Mouse (Mus musculus): ENCODE measurements at regions not wholly inside any gene's neighbourhood (a gene's known extent, or its start where the extent isn't known, plus 50 kb on each side); places are given as distances from the start of the nearest gene placed in this dataset.

GRCm38 (mm10) chr5:33548800-33549199, 80.6 kb downstream of the Fam53a start:
- DNase-seq (ENCODE audit: low spot score), result no peak

DNA sequence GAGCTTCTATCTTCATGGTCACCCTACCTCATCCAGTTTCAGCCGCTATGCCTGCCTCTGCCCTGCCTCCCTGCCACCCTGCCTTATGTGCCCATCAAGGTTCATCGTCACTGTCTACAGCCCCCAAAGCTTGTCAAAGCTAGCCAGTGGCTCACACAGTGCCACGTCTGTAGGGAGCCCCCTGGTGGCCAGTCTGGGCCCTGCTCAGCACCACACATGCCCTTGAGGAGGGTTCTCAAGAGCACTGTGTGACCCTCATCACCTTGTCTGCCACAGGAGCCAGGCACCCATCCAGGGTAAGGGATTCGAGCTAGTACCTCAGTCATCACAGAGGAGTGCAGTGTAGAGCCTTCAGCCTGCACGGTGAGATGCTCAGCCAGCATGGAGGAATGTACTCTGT, 86.1 kb downstream of the Fam53a start:
- DNase-seq (ENCODE audit: low spot score), result peak; percentile 48

GRCm38 (mm10) chr5:33542643-33543042, 86.8 kb downstream of the Fam53a start:
- DNase-seq (ENCODE audit: low spot score), result no peak

GRCm38 (mm10) chr5:33542000-33542554, 87.4 kb downstream of the Fam53a start:
- no peak for DNase-seq (ENCODE audit: low spot score)

DNA sequence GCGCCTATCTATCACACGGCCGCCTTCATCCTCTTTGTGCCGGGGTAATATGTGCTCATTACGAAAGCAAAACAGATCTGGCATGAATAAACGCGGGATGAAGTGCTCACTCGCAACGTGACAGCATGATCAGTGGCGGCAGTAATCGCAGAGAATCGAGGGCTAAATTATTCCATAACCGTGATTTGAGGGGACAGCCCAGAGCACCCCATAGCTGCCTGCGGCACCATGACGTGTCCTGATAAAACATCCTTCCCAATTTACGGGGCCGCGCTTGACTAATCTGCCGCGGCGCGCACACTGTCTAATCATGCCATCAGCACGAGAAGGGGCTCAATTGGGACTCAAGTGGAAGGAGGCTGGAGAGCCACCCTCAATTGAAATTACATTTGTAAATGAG, 89.2 kb downstream of the Fam53a start:
- no peak for DNase-seq (ENCODE audit: low spot score)

DNA sequence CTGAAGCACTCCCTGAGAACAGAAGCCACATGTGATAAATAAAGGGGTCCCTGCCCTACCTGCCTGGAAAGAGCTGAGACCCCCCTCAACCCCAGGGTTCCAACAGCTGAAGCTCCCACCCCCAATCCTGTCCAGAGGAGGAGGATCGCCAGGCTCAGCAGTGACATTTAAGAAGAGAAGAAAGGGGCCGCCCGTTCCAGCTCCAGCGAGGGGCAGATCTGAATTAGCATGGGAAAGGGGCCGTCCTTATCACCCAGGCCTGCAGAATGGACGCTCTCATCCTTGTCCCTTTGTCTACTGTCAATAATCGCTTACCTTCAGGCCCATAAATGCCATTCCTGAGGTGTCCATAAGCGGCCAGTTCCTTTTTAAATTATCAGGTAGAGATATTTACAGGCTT, 92.0 kb downstream of the Fam53a start:
- DNase-seq (ENCODE audit: low spot score), result no peak

DNA sequence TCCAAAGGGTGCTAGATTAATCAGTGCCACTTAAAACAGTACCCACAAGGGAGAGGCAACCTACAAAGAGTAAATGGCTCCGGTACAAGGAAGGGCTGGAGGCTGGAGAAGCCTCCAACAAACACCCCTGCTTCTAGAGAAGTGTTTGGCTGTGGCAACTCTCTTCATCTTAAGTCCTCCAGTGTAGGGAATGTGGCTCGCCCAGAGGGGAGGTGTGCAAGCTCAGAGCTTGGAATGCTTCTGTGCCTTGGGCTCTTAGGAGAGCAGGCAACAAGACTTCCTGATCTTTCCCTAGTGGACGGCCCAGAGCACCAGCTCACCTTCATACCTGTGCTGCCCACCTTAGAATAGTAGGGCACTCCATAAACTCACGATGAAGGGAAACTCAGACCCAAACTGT, 92.4 kb downstream of the Fam53a start:
- no peak for DNase-seq (ENCODE audit: low spot score)

GRCm38 (mm10) chr5:33536261-33536660, 93.2 kb downstream of the Fam53a start:
- no peak for DNase-seq (ENCODE audit: low spot score)

DNA sequence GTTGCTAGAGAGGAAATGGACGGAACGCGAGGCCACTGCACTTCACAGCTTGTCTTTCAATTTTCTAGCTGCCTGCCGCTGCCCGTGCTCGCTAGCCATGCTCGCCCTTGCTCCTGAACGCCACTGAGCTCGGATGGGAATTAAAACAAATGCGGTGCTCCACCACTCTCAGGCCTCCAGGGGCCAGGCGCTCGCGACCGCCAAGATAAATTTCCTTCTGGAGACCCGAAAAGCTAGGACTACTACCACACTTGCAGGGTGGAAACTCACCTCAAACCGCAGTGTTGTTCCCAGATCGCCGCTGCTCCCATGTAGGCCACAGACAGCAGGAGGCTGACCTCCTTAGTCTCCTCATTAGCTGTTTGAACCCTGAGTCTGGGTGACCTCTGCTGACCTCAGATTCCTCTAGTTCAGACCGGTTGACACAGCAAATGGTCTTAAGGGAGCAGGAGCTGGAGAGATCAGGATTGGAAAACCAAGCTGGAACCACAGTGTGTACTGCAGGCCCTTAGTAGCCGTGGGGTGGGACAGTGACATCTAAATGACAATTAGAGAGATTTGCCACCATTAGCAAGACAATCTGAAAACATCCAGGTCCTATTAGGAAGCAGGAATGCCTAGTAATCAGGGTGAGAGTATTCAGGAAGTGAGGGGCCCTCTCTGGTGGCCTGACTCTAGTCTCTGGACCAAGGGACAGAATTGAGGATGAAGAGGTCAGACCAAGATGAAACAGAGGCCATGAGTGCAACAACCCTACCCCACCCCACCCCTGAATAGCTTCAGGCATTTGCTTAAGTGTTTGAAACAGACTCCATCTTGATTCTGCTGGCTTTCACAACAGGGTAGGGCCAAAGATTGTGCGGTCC, 94.1 kb downstream of the Fam53a start:
- no peak for DNase-seq (ENCODE audit: low spot score)

DNA sequence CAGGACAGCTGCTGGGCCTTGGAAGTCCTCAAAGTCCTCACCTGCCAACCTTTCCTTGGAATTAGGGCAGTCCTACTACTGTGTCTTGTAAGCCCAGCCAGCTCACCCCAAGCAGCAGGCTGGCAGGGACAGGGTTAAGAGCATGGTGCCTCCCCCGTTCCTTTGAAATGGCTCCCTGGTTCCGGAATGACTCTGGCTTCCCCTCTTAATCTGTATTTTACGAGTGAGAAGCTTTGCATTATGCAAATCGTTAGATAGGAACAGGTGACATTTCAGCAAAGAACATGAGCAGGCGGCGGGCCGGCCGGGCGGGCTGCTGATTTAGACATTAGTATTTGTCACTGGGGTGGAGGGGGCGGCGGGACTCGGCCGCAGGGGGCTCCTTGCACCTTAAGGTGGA, 95.1 kb downstream of the Fam53a start:
- no peak for DNase-seq (ENCODE audit: low spot score)

- no peak for DNase-seq (ENCODE audit: low spot score)
Observed at GRCm38 (mm10) chr5:33533185-33533584, 96.2 kb downstream of the Fam53a start.

- no peak for DNase-seq (ENCODE audit: low spot score)
Observed at GRCm38 (mm10) chr5:33531263-33531662, 97.5 kb upstream of the Nkx1-1 start.

DNA sequence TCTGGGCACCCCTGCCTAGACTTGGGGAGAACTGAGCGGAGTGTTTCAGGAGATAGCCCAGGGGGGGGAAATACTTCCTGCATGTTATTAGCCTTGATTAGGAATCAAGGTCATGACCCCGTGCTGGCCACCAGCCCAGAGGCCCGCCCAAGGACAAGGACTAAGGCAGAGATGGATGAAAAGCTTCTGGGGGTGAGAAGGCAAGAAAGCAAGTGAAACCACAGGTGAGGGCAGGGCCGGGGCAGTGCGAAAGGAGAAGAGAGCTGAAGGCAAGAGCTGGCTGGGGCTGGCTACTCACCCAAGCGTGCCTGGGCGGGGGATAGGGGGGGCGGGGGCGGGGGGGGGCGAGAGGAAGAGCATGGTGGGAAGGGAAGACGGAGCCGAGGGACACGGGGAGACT, 96.0 kb upstream of the Nkx1-1 start:
- DNase-seq (ENCODE audit: low spot score), result no peak

DNA sequence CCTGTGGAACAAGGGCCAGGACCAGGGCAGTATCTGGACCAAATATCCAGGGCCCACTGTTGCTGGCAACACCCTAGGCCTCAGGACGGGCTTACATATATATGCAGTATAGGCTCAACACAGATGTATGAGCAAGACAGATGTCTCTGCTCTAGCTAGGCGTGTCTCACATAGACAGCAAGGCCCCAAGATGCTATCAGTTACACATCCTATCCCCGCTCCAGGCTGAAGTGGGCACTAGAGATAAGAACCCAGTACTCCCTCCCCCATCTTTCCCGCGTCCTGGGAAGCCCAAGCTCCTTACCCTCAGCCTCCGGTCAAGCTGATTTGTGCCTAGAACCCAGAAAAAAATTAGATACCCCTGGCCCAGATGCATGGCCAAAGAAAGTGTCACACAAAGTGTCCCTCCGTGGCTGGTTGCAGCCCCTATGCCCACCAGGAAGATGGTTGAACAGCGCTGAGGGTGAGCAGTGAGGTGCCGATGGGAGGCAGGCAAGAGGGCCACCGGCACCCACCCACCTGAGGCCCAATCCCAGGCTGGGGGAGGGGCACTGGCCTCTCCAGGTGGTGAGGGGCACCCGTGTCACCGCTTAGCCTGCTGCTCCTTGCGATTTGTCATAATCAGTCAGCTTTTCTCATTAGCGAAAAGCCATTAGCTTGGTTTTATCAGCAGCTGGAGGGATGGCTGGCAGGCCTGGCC, 95.3 kb upstream of the Nkx1-1 start:
- no peak for DNase-seq (ENCODE audit: low spot score)

- no peak for DNase-seq (ENCODE audit: low spot score)
Observed at GRCm38 (mm10) chr5:33527750-33528149, 94.0 kb upstream of the Nkx1-1 start.

DNA sequence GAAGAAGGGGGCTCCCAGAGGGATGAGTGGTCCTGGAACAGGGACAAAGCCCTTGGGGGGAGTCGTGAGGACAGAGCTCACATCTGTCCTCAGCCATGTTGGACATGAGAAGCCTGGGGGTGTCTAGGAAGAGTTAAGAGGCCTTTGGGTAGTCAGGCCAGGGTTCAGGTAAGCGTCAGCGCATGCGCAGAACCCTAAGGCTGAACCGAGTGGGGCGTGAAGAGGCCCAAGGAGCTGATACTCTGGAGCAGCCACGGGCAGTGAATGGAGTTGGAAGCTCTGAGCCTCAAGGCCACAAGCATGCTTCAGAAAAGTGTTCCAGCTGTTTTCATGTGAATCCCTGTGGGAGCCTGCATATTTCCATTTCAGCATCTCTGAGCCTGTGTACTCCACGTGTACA, 93.5 kb upstream of the Nkx1-1 start:
- no peak for DNase-seq (ENCODE audit: low spot score)

DNA sequence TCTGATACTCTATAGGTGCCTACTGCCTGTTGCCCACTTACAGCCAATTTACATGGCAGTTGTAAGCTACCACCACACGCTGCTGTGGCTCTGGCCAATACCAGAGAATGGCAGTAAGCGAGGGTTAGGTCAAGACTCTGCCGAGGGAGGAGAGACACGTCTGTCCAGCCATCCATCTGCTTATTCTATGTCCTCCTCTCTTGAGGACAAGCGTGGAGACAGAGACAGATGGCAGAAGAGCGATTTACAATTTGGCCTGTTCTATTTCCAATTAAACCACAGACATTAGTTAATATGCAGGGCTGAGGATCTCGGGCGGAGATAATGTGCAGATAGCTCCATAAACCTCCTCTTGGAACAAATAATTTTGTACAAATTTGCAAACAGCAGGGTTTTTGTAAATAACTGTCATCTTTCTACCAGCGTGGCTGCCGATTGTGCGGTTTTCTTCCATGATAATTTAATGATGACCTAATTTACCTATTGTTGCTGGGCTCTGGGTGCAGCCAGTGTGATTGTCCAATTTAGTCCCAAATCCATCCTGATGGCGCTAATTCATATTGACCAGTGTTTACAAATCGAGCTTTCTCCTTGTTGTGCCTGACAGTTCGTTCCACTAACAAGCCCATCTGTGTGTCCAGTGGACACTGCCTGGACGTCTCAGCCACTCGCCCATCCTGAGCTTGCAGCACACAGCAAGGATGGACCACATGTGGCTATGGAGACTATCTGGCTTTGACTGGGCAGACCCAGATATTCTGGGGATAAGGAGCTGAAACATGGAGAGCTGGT, 88.4 kb upstream of the Nkx1-1 start:
- no peak for DNase-seq (ENCODE audit: low spot score)

- no peak for DNase-seq (ENCODE audit: low spot score)
Observed at GRCm38 (mm10) chr5:33520856-33521255, 87.1 kb upstream of the Nkx1-1 start.

- DNase-seq (ENCODE audit: low spot score), result no peak
Observed at GRCm38 (mm10) chr5:33519394-33519793, 85.6 kb upstream of the Nkx1-1 start.

DNA sequence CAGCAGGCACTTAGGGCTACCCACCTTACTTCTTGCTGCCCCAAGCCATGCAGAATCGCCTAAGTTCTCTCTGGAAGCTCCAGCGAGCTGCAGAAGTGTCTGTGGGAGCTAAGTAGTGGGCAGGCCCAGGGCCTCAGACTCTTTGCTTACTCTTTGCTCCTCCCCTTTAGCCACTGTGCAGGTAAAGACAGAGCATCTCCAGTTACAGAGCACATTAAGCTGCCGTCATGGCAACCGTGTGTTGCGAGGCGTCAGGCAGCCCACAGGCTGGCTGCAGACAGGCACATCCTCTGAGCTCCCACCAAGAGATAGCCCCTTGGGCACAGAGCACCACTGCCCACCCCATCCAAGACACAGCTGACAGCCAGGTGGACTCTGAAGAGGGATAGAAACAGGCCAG, 85.1 kb upstream of the Nkx1-1 start:
- DNase-seq (ENCODE audit: low spot score), result no peak

GRCm38 (mm10) chr5:33517625-33518024, 83.8 kb upstream of the Nkx1-1 start:
- DNase-seq (ENCODE audit: low spot score), result no peak

DNA sequence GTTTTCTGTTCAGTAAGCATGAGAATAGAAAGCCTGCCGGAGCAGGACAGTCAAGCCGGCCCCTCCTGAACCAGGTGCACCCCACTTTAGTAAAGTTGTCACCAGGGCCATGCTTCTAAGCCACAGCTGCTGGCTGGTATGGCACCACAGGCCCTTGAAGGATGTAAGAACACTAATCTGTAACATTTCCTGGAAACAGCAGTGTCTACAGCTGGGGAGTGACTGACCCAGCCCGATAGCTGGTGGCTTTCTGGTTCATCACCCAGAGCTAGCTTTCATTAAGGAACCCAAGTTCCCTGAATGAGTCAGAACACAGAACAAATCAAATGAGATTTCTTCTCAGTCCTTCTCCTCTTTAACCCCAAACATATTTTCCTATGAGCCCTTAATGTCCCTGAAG, 82.4 kb upstream of the Nkx1-1 start:
- no peak for DNase-seq (ENCODE audit: low spot score)
